Mouse (Mus musculus): Measurements from ENCODE around the gene Cox6b2. TPM values are rescaled to one million over a fixed set of nuclear protein-coding genes. Genes with fewer than 3 reads are reported as not detected.
A peak's percentile ranks its signal among the peaks of the same experiment; 100 is the strongest.

Gene Cox6b2
- total RNA-seq, 2 experiments from 2014 or later = 3.8 to 4.8 TPM

DNA sequence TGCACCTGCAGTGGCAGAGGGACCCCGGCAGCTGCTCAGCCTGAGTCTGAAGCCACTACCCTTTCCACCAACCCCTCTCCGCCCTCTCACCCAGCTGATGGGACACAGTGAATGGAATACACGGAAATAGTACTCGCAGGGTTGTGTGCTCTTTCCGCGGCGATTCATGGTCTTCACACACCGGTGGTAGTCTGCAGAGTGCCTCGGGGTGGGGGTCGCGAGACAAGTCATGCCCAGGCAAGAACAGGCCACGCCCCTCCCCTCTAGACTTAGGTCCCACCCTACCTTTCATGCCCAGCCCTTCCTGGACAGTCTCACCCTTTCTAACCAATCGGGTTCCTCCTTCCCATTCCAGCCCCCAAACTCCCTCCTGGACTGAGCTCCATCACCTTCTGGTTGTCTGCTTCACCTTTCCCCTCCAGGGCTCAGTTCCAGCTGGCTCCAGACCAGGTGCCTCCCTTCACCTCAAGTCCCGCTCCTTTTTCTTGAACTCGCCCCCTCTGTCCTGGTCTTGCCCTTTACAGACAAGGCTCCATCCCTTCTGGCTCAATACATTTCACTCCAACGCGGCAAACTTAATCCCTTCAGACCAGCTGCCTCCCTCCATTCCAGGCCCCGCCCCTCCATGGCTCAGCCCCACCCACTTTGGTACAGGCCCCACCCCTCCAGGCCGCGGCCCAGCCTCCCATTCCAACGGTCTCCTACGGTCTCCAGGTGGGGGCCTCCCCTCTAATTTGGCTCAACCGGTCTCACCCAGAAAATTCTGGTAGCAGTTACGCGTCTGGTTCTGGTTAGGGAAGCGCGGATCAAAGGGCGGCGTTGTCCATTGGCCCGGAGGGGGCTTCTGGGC is 698 bp downstream of the Cox6b2 start:
- TF ChIP-seq CTCF (IDR thresholded peaks at IDR 0.05) = no peak
- DNase-seq (ENCODE audit: extremely low spot score in 1 of 2, low spot score in 2 of 2) = no peak
- intact Hi-C loops (cut with DNase I) = no loop called here
- Histone ChIP-seq H3K27ac (no peak overlapping the region), H3K4me3 (peak overlapping the region; percentile 28)

DNA sequence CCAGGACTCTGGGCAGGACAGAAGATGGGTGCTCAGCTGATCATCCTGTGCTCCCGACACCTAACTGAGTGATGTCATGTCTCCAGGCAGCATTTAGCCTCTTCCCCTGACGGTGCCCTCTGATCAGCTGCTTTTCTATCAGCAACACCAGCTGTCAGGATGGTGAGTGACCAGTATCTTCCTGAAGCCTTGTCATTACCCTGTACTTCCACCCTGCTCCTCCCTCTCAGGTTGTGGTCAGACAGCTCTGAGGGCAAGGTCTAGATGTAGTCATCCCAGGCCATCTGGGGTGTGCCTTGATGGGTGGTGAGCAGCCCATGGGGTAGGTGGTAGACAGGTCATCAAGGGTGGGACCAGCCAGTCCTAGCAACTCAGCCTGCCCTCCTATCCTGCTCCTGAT is 3.7 kb downstream of the Cox6b2 start:
- TF ChIP-seq CTCF (IDR thresholded peaks at IDR 0.05) = no peak
- no peak overlapping the region for H3K4me3 ChIP-seq
- no peak for DNase-seq (ENCODE audit: extremely low spot score in 1 of 2, low spot score in 2 of 2)
- no peak overlapping the region for H3K27ac ChIP-seq
- intact Hi-C loops (cut with DNase I) = no loop called here

DNA sequence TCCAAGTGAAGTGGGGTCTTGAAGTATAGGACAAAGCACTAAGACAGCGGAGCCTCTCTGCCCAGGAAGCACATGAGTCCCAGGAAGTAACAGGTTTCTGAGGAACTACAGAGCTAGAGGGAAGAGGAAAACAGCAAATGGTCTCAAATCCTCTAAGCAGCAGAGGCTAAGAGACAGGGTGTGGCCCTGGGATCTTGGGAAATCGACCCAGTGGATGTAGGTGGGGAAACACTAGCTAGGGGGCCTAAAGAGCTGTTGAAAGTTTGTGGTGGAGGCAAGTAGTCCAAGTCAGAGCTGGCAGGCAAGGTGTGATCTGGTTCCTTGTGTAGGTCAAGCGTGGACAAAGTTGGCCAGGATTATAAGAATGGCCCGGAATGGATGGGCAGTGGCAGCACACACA is 4.6 kb downstream of the Cox6b2 start:
- Histone ChIP-seq H3K27ac (no peak overlapping the region), H3K4me3 (no peak overlapping the region)
- TF ChIP-seq CTCF (IDR thresholded peaks at IDR 0.05) = no peak
- intact Hi-C loops (cut with DNase I) = no loop called here
- DNase-seq (ENCODE audit: extremely low spot score in 1 of 2, low spot score in 2 of 2) = no peak

DNA sequence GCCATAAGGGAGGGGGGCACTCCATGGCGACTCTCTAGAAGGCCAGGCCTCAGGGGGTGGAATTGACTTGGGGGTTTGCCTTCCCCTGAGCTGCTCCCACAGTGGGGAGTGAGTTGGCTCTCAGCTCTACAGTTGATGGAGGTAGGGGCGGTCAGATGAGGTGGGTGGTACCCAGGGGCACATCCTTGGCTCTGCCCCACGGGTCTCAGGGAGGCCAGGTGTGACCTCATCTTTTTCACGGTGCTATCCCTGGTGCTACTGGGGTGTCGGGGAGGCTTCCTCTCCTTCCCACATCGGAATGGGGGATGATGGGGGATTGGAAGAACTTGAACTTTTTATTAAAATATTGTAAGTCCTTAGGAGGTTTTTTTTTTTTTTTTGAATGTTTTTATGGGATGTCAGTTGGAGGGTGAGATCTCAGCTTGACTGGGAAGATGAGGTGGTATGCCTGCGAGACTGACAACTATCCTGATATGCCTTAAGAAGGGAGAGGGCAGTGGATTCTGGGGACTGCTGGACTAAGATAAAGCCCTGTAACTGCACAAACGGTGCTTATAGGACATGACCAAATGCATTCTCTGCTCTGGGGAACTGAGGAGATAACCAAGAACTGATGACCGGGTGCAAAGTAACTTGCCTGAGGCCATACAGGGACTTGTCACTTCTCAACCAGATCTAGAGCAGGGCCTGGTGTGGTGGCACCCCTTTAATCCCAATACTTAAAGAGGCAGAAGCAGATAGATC is 5.6 kb downstream of the Cox6b2 start:
- H3K4me3 ChIP-seq = no peak overlapping the region
- intact Hi-C loops (cut with DNase I) = no loop called here
- TF ChIP-seq CTCF (IDR thresholded peaks at IDR 0.05) = no peak
- DNase-seq (ENCODE audit: extremely low spot score in 1 of 2, low spot score in 2 of 2) = no peak
- no peak overlapping the region for H3K27ac ChIP-seq

DNA sequence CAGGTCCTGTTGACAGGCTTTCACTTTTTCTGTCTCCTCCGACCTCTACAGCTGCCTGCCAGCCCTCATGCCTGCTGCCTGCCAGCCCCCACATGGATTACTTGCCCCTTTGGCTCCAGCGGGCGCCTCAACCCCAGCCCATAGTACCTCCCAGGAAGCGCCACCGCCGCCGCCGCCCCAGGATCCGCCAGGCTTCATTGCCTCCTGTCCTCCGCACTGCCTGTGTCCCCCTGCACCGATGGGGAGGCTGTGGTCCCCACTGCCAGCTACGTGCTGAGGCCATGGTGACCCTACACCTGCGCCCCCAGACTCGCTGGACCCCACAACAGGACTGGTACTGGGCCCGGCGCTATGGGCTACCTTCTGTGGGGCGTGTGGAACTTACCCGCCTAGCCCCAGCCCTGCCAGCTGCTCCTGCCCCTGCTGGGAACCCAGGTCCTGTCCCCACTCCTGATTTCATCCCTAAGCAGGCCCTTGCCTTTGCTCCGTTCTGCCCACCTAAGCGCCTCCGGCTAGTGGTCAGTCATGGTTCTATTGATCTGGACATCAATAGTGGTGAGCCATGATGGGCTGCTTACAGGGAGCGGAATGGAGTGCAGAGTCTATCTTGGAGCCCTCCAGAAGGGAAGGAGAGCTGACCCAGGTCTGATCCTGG is 6.4 kb downstream of the Cox6b2 start:
- H3K27ac ChIP-seq = no peak overlapping the region
- no peak overlapping the region for H3K4me3 ChIP-seq
- DNase-seq (ENCODE audit: extremely low spot score in 1 of 2, low spot score in 2 of 2) = no peak
- no peak for TF ChIP-seq CTCF (IDR thresholded peaks at IDR 0.05)
- intact Hi-C loops (cut with DNase I) = no loop called here

DNA sequence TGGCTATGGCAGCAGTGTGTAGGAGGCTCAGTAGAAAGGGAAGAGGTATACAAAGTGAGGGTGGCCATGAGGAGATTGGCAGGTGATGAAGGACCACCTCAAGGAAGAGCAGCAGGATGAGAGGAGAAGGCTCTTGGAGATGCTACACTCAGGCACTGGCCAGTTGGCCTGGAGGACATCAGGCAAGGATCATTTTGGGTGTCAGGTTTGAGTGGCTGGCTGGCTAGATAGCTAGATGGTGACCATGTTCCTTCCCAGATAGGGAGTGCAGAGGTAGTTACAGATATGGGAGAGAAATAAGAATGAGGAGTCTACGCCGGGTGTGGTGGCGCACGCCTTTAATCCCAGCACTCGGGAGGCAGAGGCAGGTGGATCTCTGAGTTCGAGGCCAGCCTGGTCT is 8.0 kb downstream of the Cox6b2 start:
- intact Hi-C loops (cut with DNase I) = no loop called here
- Histone ChIP-seq H3K4me3 (no peak overlapping the region), H3K27ac (no peak overlapping the region)
- DNase-seq (ENCODE audit: extremely low spot score in 1 of 2, low spot score in 2 of 2) = no peak
- TF ChIP-seq CTCF (IDR thresholded peaks at IDR 0.05) = no peak

DNA sequence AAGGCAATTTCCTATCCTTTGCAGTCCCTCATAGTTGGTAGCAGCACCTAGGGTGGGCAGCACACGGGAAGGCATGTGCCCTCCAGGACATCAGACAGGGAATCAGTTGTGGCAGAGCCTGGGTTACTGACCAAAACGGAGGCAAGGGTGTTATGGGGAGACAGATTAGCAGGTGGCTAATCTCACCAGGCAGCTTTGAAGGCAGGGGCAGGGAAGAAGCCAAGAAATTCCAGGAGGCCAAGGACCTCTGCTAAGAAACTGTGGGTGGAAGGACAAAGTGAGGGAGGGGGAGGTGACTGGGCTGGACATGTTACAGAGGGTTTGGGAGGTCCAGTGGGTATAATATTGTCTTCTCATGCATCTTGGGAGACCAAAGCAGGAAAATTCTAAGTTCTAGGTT is 9.5 kb downstream of the Cox6b2 start:
- Histone ChIP-seq H3K4me3 (no peak overlapping the region), H3K27ac (no peak overlapping the region)
- intact Hi-C loops (cut with DNase I) = no loop called here
- DNase-seq (ENCODE audit: extremely low spot score in 1 of 2, low spot score in 2 of 2) = no peak
- TF ChIP-seq CTCF (IDR thresholded peaks at IDR 0.05) = no peak

DNA sequence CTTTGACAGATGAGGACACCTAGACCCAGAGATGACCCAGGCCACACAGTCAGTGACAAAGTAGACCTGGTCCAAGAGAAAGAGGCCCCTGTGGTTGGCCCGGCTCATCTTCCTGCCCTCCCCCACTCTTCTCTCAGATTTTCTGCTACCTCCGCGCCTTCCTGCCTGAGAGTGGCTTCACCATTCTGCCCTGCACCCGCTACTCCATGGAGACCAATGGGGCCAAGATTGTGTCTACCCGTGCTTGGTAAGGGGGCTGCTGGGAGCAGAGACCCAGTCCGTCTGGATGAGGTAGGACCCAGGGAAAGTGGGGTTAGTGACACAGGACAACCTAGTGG is 10.4 kb downstream of the Cox6b2 start:
- TF ChIP-seq CTCF (IDR thresholded peaks at IDR 0.05) = no peak
- no peak overlapping the region for H3K27ac ChIP-seq
- no peak overlapping the region for H3K4me3 ChIP-seq
- intact Hi-C loops (cut with DNase I) = no loop called here
- no peak for DNase-seq (ENCODE audit: extremely low spot score in 1 of 2, low spot score in 2 of 2)

DNA sequence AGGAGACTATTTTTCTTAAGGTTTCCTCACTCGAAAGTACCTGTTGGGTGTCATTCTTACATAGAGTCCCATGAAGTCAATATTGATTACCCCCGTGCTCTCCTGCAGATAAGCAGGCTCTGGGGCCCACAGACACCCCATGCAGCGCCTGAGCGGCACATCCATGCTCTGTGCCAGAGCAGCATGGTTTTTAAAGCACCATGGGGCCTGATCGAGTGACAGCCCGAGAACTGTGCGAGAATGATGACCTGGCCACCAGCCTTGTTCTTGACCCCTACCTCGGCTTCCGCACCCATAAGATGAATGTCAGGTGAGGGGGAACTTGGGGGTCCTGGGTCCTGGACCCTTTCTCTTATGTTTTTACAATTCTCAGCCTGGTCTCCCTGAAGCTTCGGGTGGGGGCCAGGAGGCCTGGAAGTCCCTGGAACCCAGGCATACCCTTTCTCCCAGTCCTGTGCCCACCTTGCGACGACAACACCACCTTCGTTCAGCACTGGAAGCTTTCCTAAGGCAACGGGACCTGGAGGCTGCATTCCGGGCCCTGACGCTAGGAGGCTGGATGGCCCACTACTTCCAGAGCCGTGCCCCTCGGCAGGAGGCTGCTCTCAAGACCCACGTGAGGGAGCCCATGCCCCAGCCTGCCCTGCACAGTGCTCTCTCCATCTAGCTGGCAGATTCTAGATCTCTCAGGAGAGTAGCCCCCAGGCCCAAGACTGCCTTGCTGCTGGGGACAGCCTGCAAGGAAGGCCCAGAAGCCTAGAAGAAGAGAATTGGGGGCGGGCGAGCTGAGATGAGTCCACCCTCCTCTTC is 11.0 kb downstream of the Cox6b2 start:
- intact Hi-C loops (cut with DNase I) = loop anchor here (2.0 kb wide), 1 partner anchor 49 kb away; no protein-coding TSS in a partner anchor

DNA sequence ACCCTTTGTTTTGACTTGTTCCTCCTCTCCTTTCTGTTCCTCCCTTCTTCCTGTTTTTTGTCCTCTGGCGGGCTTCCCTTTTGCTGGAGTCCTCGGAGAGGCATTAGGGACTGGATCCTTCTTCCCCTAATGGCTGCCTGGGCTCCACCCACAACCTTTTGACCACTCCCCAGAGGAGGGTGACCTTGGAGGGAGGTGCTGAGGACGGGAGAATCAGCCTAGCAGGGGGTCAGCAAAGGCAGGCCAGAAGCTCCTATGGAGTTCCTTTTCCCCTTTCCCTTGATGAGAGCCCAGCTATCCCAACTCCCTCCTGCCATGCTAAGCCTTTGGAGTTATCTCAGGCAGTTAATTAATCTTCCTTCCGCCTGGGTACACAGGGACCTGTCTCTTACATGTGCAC is 11.7 kb downstream of the Cox6b2 start:
- no peak for TF ChIP-seq CTCF (IDR thresholded peaks at IDR 0.05)
- peak overlapping the region; percentile 84 for H3K4me3 ChIP-seq
- peak overlapping the region; percentile 92 for H3K27ac ChIP-seq
- intact Hi-C loops (cut with DNase I) = loop anchor here (2.0 kb wide), 1 partner anchor 50 kb away; no protein-coding TSS in a partner anchor
- no peak for DNase-seq (ENCODE audit: extremely low spot score in 1 of 2, low spot score in 2 of 2)

More for the DNA sequence above, 11.0 kb downstream of the Cox6b2 start:
- Histone ChIP-seq H3K27ac (peak overlapping the region; percentile 92), H3K4me3 (peak overlapping the region; percentile 84)
- TF ChIP-seq CTCF (IDR thresholded peaks at IDR 0.05) = no peak
- DNase-seq (ENCODE audit: extremely low spot score in 1 of 2, low spot score in 2 of 2) = no peak

DNA sequence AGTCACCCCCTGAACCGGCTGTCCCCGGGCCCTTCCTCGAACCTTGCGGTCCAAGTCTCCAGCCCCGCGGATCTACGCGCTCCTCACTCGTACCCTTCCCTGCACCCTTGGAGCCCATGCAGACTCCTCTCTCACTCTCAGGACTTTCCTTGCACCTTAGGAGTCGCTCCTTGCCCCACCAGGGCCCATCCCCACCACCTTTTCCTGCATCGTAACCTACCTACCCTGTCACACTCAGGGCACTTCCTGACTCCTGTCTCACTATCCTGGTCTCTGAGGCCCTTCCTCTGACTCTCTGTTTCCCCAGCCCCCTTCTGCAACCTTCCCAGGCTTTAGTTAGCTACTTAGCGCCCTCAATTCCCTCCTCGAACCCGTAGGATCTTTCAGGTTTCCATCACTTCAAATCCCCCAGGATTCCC is 12.6 kb downstream of the Cox6b2 start:
- TF ChIP-seq CTCF (IDR thresholded peaks at IDR 0.05) = no peak
- H3K4me3 ChIP-seq = peak overlapping the region; percentile 84
- DNase-seq (ENCODE audit: extremely low spot score in 1 of 2, low spot score in 2 of 2) = peak in 1 of 2 experiments; percentile 23
- intact Hi-C loops (cut with DNase I) = loop anchor here (2.0 kb wide), 1 partner anchor 50 kb away; no protein-coding TSS in a partner anchor
- H3K27ac ChIP-seq = peak overlapping the region; percentile 92
